Mouse (Mus musculus): ENCODE data around the gene Ttll8.
A peak's percentile ranks its signal among the peaks of the same experiment; 100 is the strongest.

Gene Ttll8

GRCm38 (mm10) chr15:88882851-88883250 is 71.4 kb downstream of the Ttll8 start:
- DNase-seq (ENCODE audit: low spot score) = no peak

- DNase-seq (ENCODE audit: low spot score) = no peak
These were observed 72.8 kb downstream of the Ttll8 start for GRCm38 (mm10) chr15:88881253-88882044.

DNA sequence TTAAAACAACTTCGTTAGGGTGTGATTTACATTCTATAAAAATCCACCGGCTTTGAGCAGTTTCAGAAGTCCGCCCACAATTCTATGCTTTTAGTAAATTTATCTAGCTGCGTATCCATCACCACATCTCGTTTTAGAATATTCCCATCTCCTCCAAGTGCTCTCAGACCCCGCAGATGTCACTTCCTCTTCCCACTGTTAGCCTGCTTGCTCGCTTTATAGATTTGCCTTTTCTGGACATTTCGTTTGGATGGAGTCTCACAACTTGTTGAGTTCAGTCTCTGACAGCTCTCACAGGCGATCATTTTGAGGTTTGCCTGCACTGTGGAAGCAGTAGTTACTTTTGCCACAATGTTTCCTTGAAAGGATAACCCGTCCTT is 77.2 kb downstream of the Ttll8 start:
- peak; percentile 52 for DNase-seq (ENCODE audit: low spot score)

- peak; percentile 74 for DNase-seq (ENCODE audit: low spot score)
These were observed 77.8 kb downstream of the Ttll8 start for GRCm38 (mm10) chr15:88876155-88877020.

GRCm38 (mm10) chr15:88875625-88876081 is 78.6 kb downstream of the Ttll8 start:
- peak; percentile 75 for DNase-seq (ENCODE audit: low spot score)

DNA sequence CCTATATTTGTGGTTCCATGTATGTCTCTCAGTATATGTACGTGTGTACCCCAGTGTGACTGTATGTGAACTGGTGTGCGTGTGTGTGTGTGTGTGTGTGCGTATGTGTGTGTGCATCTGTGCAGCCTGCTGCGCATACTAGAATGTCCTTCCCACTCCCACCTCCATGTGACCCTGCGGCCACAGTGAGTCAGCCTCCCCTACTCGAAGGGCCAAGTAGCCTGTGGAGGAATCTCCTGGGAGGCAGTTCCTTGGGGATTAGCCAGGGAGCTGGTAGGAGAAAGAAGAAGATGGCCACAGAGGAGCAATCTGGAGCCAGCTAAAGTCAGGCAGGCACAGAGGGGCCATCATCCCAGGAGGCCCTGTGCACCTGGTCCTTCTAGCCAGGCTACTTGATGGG is 79.7 kb downstream of the Ttll8 start:
- no peak for DNase-seq (ENCODE audit: low spot score)

DNA sequence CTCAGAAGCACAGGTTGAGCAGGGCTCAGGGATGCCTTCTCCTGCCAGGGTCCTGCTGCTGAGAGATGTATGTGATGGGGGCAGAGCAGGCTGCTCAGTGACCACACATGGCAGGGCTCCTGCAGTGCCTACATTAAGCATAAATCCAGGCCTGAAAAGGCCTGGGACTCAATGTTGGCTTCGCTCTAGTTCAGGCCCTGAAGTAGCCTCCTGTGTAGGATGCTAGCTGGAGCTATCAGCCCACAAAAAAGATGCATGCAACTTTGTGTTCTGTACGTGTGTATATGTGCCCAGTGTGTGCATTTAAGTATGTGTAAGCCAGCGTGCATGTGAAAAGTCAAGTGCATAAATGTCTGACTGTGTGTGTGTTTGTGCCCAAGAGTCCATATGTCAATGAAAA is 80.2 kb downstream of the Ttll8 start:
- DNase-seq (ENCODE audit: low spot score) = no peak

DNA sequence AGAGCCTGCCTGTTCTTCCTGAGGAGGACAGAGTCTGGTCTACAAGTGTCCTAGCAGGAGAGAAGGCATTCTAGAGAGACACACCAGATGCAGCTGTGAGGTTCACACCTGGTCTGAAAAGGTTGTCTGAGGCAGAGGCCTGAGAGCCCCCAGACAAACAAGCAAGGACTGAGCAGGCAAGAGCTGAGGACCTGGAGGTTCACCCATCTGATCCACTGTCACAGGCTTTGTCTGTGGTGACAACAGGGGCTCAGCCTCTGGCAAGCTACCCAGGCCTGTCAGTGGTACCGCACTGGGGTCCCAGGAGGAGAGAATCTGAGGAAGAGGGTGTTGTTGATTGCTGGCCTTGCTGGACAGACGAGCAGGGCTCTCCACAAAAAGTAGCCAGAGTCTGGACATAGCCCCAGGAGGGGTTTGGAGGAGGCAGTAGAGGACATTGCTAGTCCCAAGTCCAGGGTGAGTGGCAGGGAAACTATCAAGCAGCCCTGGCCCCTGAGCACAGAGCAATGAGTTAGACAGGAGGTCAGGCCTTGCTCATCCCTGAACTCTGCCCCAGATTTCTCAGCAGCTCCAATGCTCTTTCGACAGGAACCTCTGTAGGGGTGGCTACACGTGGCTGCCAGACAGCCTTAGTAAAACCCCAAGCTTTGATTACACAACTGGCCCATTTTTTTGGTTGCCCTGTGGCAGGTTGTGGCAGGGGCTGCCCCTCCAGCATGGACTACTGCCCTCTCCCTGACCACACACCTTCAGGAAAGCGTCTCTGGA is 83.6 kb downstream of the Ttll8 start:
- DNase-seq (ENCODE audit: low spot score) = no peak

DNA sequence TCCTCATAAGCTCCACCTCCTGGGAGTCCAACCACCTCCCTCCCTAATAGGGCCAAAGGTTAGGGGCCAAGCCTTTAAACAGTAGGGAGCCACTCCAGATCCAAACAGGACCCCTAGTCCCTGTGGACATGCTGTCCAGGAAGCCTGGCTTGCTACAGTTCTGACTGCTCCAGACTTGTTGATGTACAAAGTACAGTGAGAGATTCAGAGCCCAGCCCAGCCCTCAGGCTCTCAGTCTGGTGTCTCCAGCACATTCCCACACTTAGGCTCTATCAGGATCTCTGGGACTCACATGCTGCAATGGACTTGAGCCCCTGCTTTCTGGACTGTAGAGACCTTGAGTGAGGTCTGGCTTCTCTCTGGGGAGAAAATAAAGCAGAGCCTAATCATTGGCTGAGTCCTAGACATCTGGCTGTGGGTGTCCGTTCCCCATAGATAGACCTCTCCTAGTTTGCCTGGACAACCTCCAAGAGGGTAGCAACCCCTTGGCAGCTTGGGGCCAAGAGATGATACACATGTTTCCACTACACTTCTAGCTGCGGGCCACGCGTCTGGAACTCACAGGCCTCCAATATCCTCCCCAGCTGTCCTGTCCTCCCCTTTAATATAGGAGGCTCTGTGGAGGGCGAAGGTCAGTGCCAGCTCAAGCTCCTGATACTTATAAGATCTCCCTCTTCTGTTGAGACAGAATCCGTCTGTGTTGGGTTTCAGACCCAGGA is 86.0 kb downstream of the Ttll8 start:
- DNase-seq (ENCODE audit: low spot score) = no peak

DNA sequence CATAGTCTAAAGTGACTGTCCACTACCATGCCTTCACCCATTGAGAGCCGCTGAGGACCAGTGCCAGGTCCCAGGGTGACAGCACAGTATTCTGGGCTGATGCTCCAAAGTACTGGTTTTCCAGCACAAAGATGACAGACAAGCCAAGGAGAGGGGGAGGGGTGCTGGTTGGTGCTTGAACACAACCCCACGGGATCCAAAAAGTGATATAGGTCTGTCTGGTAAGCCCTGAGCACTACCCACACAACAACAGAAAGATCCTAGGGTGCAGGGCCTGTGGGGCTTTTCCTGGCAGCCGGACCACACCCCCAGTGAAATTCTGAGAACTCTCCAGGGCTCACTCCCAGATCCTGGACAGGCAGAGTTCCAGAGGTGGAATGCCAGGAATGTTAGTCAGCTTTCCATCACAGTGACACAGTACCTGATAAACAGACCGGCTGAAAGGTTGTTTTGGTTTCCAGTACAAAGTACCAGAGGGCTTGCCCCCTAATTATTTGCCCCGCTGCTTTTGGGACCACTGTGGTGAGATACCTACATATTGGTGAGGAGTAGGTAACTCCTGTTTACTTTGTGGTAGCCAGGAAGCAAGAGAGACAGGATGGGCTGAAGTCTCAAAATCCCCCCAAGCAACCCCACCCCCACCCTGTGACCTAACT is 86.7 kb downstream of the Ttll8 start:
- no peak for DNase-seq (ENCODE audit: low spot score)

DNA sequence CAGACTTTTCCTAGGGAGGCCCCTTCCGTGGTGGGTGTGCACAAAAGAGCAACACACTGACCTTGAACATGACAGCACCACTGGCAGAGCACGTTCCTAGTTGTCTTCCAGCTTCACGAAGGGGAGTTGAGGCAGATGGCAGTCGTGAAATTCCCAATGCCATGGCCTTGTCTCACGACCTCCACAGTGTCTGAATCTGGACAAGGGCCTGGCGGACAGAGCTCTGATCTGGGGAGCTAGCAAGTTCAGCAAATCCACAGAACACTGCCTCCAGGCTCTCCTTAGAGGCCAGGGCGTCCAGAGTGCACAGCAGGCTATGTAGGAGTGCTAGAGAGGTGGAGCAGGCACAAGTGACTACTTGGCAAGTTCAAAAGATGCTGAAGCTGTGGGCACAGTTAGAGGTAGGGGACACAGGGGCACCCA is 87.3 kb downstream of the Ttll8 start:
- DNase-seq (ENCODE audit: low spot score) = peak; percentile 44

DNA sequence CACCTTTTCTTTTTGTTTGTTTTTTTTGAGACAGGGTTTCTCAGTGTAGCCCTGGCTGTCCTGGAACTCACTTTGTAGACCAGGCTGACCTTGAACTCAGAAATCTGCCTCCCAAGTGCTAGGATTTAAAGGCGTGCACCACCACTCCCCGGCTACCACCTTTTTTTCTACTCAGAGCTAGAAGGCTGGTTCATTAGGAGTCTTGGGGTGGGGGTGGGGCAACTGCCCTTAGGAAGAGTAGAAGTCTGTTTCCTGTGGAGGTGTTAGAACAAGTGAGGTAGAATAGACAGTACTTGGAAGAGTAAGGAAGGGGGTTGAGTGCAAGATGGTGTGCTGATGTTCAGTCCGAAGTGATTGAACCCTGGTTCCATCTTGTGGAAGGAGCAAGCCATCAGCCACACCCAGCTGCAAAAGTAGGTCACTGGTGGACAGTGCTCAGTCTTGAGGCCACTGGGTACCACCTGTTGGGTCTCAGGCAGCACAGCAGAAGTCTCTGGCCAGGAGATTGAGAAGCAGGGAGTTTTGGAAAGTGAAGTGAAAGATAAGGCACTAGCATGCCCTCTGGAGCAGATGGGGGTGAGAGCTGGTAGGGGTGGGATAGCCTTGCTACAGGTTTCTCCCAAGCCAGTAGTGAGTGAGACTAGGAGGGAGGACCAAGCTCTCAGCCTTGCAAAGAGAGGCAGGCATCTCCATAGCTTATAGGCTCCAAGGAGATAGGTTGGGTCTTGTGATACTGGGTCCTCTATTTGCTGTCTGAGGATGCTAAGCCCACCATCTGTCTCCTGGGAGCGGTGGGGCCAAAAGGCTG is 88.1 kb downstream of the Ttll8 start:
- no peak for DNase-seq (ENCODE audit: low spot score)

DNA sequence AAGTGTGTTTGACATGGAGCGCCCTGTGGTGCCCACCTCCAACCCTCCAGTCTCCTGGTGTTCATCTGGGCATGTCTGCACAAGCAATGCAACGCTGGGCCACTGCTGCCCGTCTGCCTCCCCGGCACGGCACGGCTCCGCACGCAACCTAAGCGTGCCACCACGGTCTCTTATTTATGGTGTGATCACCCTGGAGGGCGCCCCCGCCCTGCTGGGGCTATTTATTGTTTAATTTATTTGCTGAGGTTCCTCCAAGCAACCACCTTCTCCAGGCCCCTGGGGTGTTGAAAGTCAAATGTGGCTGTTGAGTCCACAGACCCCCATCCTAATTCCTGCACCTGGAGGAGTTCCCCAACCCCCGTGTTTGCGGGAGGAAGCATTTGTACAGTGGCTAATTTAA is 89.2 kb downstream of the Ttll8 start:
- DNase-seq (ENCODE audit: low spot score) = no peak

DNA sequence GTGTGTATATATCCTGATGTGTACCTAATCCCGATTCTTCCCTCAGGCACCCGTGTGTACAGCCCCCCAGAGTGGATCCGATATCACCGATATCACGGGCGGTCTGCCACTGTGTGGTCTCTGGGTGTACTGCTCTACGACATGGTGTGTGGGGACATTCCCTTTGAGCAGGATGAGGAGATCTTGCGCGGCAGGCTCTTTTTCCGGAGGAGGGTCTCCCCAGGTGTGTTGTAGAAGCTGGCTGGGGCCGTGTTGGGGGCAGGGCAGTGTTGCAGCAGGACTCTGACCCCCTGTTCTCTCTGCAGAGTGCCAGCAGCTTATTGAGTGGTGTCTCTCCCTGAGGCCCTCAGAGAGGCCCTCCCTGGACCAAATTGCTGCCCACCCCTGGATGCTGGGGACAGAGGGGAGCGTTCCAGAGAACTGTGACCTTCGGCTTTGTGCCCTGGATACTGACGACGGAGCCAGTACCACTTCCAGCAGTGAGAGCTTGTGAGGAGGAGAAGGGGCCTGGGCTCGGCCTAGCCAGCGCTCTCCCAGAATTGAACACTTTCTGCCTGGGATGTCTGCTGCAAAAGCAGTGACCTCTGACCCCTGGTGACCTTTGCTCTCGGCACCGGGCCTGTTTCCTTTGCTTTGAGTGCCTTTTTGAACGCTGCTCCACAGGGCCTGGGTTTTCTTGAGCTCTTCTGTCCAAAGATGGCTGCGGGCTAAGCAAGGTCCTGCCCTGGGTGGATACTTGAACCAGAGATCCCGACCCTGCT is 89.8 kb downstream of the Ttll8 start:
- DNase-seq (ENCODE audit: low spot score) = no peak

DNA sequence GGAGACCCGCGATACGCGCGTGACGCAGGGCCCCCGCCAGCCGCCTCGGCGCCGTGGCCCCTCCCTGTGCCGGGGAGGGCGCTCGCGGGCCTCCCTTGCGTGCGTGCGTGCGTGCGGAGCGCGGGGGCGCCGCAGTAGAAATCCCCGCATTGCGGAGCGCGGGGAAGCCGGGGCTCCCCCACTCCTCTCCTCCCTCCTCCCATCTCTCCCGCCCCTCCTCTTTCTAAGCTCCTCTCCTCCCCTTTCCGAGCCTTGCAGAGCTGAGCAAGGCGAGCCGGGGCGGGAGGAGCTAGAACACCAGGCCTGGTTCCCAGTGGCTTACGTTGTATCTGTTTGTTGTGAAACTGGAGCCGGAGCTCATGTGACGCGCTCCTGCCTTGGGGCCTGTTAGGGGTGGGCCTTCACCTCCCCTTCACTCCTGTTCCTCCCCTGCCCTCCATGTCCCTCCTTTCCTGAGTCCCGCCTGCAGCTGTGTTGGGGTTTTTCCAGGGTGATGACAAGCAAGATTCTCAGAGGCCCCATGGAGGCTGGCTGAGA is 90.5 kb downstream of the Ttll8 start:
- peak; percentile 89 for DNase-seq (ENCODE audit: low spot score)

DNA sequence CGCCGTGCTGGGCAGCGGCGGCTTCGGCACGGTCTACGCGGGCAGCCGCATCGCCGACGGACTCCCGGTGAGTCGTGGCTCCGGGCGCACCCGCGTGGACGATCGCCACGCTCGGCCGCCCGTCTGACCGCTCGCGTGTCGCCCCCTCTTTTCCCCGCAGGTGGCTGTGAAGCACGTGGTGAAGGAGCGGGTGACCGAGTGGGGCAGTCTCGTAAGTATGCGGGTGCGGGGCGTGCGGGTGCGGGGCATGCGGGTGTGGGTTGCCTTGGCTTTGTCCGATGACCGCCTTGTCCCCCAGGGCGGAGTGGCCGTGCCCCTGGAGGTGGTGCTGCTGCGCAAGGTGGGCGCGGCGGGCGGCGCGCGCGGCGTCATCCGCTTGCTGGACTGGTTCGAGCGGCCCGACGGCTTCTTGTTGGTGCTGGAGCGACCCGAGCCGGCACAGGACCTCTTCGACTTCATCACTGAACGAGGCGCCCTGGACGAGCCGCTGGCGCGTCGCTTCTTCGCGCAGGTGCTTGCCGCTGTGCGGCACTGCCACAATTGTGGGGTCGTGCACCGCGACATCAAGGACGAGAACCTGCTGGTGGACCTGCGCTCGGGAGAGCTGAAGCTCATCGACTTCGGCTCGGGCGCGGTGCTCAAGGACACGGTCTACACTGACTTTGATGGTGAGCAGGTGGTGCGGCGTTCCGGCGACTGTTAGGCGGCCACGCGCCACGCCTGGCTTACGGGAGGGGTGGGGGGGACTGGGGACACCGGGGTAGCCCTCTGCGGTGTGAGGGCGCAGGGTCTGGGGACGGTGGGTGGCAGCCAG is 91.1 kb downstream of the Ttll8 start:
- peak; percentile 58 for DNase-seq (ENCODE audit: low spot score)

GRCm38 (mm10) chr15:88861772-88862622 is 92.2 kb downstream of the Ttll8 start, which contains the start of gene Pim3:
Gene Pim3 (plus strand): TSS chr15:88862186.
- peak; percentile 96 for DNase-seq (ENCODE audit: low spot score)
